Mouse (Mus musculus): Measurements from ENCODE around the gene Cacna1b. TPM values are rescaled to one million over a fixed set of nuclear protein-coding genes. Genes with fewer than 3 reads are reported as not detected.

Gene Cacna1b
- total RNA-seq (2017) = 0.12 TPM in 1 of 2 replicates, not detected in the other

GRCm38 (mm10) chr2:24763115-24763557, at the start of gene Cacna1b:
Gene Cacna1b, minus strand, starts transcription at chr2:24763152.
- no peak for ATAC-seq (ENCODE audit: extremely low read depth, insufficient number of reproducible peaks, low FRiP score, poor library complexity, severe bottlenecking)

- ATAC-seq (ENCODE audit: extremely low read depth, insufficient number of reproducible peaks, low FRiP score, poor library complexity, severe bottlenecking) = no peak
Observed at GRCm38 (mm10) chr2:24809746-24810145, 46.8 kb upstream of the Cacna1b start.

- ATAC-seq (ENCODE audit: extremely low read depth, insufficient number of reproducible peaks, low FRiP score, poor library complexity, severe bottlenecking) = no peak
Observed at GRCm38 (mm10) chr2:24807691-24808090, 44.7 kb upstream of the Cacna1b start.

GRCm38 (mm10) chr2:24807036-24807435, 44.1 kb upstream of the Cacna1b start:
- no peak for ATAC-seq (ENCODE audit: extremely low read depth, insufficient number of reproducible peaks, low FRiP score, poor library complexity, severe bottlenecking)

- no peak for ATAC-seq (ENCODE audit: extremely low read depth, insufficient number of reproducible peaks, low FRiP score, poor library complexity, severe bottlenecking)
Observed at GRCm38 (mm10) chr2:24806143-24806542, 43.2 kb upstream of the Cacna1b start.

GRCm38 (mm10) chr2:24805621-24806020, 42.7 kb upstream of the Cacna1b start:
- ATAC-seq (ENCODE audit: extremely low read depth, insufficient number of reproducible peaks, low FRiP score, poor library complexity, severe bottlenecking) = no peak

GRCm38 (mm10) chr2:24796833-24797457, 34.0 kb upstream of the Cacna1b start:
- no peak for ATAC-seq (ENCODE audit: extremely low read depth, insufficient number of reproducible peaks, low FRiP score, poor library complexity, severe bottlenecking)

GRCm38 (mm10) chr2:24787250-24787649, 24.3 kb upstream of the Cacna1b start:
- ATAC-seq (ENCODE audit: extremely low read depth, insufficient number of reproducible peaks, low FRiP score, poor library complexity, severe bottlenecking) = no peak

GRCm38 (mm10) chr2:24781253-24781652, 18.3 kb upstream of the Cacna1b start:
- no peak for ATAC-seq (ENCODE audit: extremely low read depth, insufficient number of reproducible peaks, low FRiP score, poor library complexity, severe bottlenecking)

GRCm38 (mm10) chr2:24776831-24777230, 13.9 kb upstream of the Cacna1b start:
- no peak for ATAC-seq (ENCODE audit: extremely low read depth, insufficient number of reproducible peaks, low FRiP score, poor library complexity, severe bottlenecking)

- no peak for ATAC-seq (ENCODE audit: extremely low read depth, insufficient number of reproducible peaks, low FRiP score, poor library complexity, severe bottlenecking)
Observed at GRCm38 (mm10) chr2:24775951-24776587, 13.1 kb upstream of the Cacna1b start.

GRCm38 (mm10) chr2:24774832-24775231, 11.9 kb upstream of the Cacna1b start:
- ATAC-seq (ENCODE audit: extremely low read depth, insufficient number of reproducible peaks, low FRiP score, poor library complexity, severe bottlenecking) = no peak

- ATAC-seq (ENCODE audit: extremely low read depth, insufficient number of reproducible peaks, low FRiP score, poor library complexity, severe bottlenecking) = no peak
Observed at GRCm38 (mm10) chr2:24770861-24771260, 7.9 kb upstream of the Cacna1b start.

- no peak for ATAC-seq (ENCODE audit: extremely low read depth, insufficient number of reproducible peaks, low FRiP score, poor library complexity, severe bottlenecking)
Observed at GRCm38 (mm10) chr2:24762446-24762960, 449 bp downstream of the Cacna1b start.

GRCm38 (mm10) chr2:24761923-24762445, 968 bp downstream of the Cacna1b start:
- ATAC-seq (ENCODE audit: extremely low read depth, insufficient number of reproducible peaks, low FRiP score, poor library complexity, severe bottlenecking) = no peak

- no peak for ATAC-seq (ENCODE audit: extremely low read depth, insufficient number of reproducible peaks, low FRiP score, poor library complexity, severe bottlenecking)
Observed at GRCm38 (mm10) chr2:24755276-24755675, 7.7 kb downstream of the Cacna1b start.

GRCm38 (mm10) chr2:24752599-24752998, 10.4 kb downstream of the Cacna1b start:
- ATAC-seq (ENCODE audit: extremely low read depth, insufficient number of reproducible peaks, low FRiP score, poor library complexity, severe bottlenecking) = no peak

GRCm38 (mm10) chr2:24750051-24750450, 12.9 kb downstream of the Cacna1b start:
- ATAC-seq (ENCODE audit: extremely low read depth, insufficient number of reproducible peaks, low FRiP score, poor library complexity, severe bottlenecking) = no peak

GRCm38 (mm10) chr2:24747878-24748277, 15.1 kb downstream of the Cacna1b start:
- ATAC-seq (ENCODE audit: extremely low read depth, insufficient number of reproducible peaks, low FRiP score, poor library complexity, severe bottlenecking) = peak; percentile 59; the same call in 1 of the 2 replicates

- no peak for ATAC-seq (ENCODE audit: extremely low read depth, insufficient number of reproducible peaks, low FRiP score, poor library complexity, severe bottlenecking)
Observed at GRCm38 (mm10) chr2:24739701-24740100, 23.3 kb downstream of the Cacna1b start.

Measured in neutrophil, adult 5-6 weeks (primary cell).